Mouse (Mus musculus) heart, postnatal 4 days (tissue): ENCODE results near the gene Pvr. TPM values are rescaled to one million over a fixed set of nuclear protein-coding genes. Genes with fewer than 3 reads are reported as not detected.
"Not testable (repeated sequence)": the region's sequence is repeated elsewhere in the genome, so short reads cannot be mapped to it uniquely, and the experiment has no call there.

Experiments used
- DNase-seq: peaks from one replicate; pipeline ENCODE4 v3.0.0; 2021
- total RNA-seq, 2 experiments: library from RNA; stranded (reverse); gene quantifications; 2 replicates each; pipeline ENCODE4 v1.2.3; 2021

The Pvr gene
- total RNA-seq, 2 experiments from 2014 or later, result 25.7 to 28.3 TPM

GRCm38 (mm10) chr7:19932877-19933809 lies 12.2 kb upstream of the Pvr start:
- peak; percentile 90 for DNase-seq

GRCm38 (mm10) chr7:19932133-19932876 lies 11.3 kb upstream of the Pvr start:
- no peak for DNase-seq

GRCm38 (mm10) chr7:19930481-19930880 lies 9.5 kb upstream of the Pvr start:
- not testable (repeated sequence) for DNase-seq

GRCm38 (mm10) chr7:19928486-19928885 lies 7.5 kb upstream of the Pvr start:
- DNase-seq, result no peak

- no peak for DNase-seq
Measured at GRCm38 (mm10) chr7:19926849-19927480, 6.0 kb upstream of the Pvr start.

DNA sequence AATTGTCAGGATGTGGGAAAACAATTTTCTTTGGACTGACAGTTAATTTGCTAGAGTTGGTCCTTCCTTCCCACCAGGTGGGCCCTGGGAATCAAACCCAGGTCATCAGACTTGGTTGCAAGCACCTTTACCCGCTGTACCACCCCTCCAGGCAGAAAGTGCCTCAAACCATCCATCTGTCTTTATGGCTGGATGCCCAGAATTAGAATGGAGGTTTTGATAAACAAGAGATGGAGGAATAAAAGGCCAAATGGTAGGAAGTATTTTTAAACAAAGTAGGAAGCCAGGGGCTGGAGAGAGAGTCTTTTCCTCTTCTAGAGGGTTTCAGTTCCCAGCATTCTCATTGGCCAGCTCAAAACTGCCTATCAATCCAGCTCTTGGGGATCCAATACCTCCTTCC lies 4.4 kb upstream of the Pvr start:
- DNase-seq, result no peak

GRCm38 (mm10) chr7:19923797-19924196 lies 2.8 kb upstream of the Pvr start:
- no peak for DNase-seq

GRCm38 (mm10) chr7:19923354-19923753 lies 2.4 kb upstream of the Pvr start:
- no peak for DNase-seq

DNA sequence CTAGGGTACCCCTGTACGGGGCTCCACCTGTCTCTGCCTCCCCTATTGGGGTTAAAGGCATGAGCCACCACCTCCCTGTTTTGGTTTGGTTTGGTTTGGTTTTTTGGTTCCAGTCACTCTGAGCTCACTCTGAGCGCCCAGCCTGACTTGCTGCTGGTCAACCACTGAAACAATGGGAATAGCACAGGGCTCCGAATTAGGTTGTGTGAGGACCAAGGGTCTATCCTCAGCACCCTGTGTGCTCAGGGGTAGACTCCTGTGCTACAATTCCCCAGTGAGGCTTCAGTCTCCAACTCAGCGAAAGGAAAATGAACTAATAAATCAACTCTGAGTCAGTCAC lies 824 bp downstream of the Pvr start:
- no peak for DNase-seq

- DNase-seq, result no peak
Measured at GRCm38 (mm10) chr7:19914558-19914957, 6.4 kb downstream of the Pvr start.

DNA sequence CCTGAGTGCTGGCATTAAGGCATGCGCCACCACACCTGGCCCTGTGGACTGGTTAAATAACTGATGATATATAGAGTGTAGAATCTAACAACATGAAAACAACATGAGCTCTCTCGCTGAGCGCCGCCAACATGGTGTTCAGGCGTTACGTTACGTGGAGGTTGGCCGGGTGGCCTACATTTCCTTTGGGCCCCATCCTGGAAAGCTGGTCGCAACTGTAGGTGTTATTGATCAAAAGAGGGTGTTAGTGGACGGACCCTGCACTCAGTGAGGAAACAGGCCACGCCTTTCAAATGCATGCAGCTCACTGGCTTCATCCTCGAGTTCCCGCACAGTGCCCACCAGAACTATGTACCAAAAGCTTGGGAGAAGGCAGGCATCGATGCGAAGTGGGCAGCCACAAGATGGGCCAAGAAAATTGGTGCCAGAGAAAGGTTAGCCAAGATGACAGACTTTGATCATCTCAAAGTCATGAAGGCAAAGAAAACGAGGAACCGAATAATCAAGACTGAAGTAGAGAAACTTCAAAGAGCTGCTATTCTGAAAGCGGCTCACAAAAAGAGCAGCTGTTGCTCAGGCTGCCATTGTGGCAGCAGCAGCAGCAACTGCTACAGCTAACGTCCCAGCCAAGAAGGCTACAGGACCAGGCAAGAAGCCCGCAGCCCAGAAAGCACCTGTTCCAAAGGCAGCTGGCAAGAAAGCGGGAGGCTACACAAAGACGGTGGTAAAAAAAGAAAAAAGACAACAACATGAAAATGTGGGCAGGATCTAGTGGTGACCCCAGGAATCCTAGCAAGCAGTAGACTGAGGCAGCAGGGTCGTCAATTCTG lies 9.1 kb downstream of the Pvr start:
- no peak for DNase-seq

DNA sequence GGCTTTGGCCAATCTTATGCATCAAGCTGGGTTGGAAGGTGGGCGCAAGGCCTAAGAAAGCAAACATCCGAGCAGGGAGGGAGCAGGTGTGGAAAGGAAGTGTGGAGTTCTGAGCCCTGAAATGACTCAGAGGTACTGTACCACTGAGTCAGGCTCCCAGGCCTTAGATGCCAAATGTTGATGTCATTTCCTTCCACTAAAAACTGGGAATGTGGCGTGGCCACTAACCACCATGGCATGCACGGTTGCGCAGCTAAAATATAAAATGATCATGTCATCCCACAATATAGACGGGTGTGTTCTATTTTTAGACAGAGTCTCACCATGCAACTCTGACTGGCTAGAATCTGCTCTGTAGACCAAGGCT lies 9.7 kb downstream of the Pvr start:
- DNase-seq, result no peak

DNA sequence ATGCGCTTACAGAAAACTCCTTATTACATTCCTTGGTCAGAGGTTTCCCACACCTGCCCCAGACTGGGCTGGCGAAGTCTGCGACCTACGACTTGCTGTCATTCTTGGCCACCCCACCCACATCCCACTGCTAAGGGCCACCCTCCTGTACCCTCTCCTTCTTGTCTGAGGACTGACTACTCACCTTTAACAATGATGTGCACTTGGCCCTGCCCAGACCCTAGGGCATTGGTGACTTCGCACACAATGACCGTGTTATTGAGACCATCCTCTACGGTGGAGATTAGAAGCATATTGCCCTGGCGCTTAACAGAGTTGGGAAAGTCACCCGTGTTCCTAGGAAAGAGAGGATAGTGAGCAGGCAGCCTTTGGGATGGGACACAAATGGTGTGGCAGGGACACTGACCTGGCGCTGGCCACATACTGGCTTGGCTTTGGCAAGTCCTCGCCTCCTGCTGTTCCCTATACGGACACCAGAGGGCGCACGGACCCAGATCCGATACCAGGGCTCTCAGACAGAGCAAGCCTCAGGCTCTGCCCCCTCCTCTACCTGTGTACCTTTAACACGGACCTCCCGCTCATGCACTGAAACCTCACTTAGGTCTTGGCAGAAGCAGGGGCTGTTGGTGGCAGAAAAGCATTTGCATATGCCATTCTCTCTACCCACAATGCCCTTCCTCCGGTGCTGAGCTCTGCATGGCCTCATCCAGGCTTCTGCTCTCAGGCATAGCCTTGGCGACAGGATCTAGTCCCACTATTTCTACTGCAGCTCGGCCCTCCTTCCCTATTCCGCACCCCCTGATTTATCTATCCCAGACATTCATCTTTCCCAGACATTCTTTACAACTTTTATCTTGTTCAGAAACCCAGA lies 10.3 kb downstream of the Pvr start:
- peak; percentile 92 for DNase-seq

- DNase-seq, result peak; percentile 67
Measured at GRCm38 (mm10) chr7:19889881-19890280, 31.1 kb downstream of the Pvr start.

- DNase-seq, result no peak
Measured at GRCm38 (mm10) chr7:19887849-19888248, 33.1 kb downstream of the Pvr start, which contains the start of gene Ceacam19. TSS of gene Ceacam19 (minus strand) at chr7:19887965.

DNA sequence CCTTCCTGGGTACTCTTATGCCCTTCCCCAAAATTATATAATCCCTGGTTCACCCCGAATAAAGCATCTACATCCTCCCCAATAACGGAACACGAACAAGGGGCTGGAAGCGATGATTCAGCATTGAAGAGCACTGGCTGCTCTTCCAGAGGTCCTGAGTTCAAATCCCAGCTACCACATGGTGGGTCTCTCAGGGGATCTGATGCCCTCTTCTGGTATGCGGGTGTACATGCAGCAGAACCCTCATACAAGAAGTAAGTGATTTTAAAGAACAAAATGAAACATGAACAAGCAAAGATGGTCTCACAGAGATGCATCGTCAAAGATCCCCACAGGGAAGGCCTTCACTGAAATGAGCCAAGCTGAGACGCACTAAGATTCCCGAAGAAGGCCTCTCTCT lies 40.2 kb downstream of the Pvr start:
- no peak for DNase-seq

DNA sequence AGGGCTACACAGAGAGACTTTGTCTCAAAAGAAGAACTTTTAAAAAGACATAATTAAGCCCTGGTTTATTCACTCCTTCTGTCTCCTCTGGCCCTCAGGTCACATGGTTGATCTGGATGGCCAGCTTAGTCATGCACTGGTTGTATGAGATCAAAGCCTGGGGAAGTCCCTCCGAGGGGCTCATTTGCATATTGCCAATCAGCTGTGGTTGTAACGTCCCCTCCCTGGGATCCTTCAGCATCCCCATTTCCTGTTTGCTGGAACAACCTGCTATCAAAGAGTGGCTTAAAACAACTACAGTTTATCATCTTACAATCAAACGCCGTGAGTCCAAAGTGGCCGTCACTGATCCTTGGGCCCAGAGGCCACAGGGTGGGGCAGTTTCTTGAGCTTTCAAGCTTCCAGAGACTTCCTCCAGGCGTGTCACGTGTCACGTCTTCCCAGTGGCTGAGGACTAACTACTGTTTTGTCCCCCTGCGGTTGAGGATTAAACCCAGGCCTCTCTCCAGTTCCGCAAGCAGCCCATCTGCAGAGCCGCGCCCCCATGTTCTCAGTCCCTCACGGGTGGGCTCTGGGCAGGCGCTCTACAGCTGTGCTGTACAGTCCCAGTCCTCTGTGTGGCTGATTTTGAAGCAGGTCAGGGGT lies 44.1 kb downstream of the Pvr start:
- DNase-seq, result no peak

DNA sequence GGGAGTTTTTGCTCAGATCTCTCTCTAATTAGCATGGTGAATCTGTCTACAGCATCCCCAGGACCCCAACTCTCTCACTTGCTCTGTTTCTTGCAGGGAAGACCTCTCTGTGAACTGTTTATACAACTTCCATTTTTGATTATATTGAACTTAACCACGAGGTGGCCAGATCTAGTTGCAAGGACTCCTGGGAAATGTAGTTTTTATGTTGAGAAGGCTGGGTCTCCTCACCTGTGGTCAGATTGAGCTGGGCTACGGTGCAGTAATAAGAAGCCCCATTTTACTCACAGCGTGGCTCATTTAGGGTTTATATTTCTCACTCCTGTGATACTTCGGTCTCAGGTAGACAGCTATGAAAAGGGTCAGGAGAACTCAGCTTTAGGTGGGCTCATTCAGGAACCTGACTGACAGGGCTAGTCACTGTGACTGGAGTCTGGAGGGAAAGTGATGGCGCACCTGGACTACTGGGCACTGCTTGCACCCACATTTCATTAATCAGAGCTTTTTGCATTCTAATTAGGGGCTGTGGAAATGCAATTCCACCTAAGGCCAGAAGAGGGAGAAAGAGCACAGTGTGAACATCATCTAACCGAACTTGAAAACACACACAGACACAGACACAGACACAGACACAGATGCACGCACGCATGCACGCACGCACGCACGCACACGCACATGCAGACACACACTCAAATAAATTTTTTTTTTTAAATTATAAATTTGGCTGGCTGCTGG lies 44.8 kb downstream of the Pvr start:
- DNase-seq, result peak; percentile 59

- DNase-seq, result peak; percentile 67
Measured at GRCm38 (mm10) chr7:19871943-19872601, 48.9 kb downstream of the Pvr start.
